In genomic region chr13:74861373-74861970, GRCm38 (mm10) we compare ENCODE assay signal across 9 mouse cellular contexts. TPM values are rescaled to one million over a fixed set of nuclear protein-coding genes. Genes with fewer than 3 reads are reported as not detected.
DNase-seq lines count a peak whose midpoint lies in the region; ATAC-seq and TF ChIP-seq lines count a peak whose summit lies in the region.
"Had no signal": no experiment of that assay in that cellular context is flagged by ENCODE, and none has a peak within 500 bp of the region (broad histone marks: within the 10 kb centered on the region; RNA-seq: fewer than 3 reads in every experiment).

No protein-coding gene starts in this region.

- DNase-seq in kidney, postnatal 0 days (ENCODE audit: low spot score) = peak; percentile 63
- DNase-seq in kidney, postnatal 25 days = no peak
- peak; percentile 29 for DNase-seq in adipocyte (ENCODE audit: low spot score)
- peak; percentile 65 for DNase-seq in midbrain, embryonic 14.5 days
- DNase-seq in urinary bladder, postnatal 10 days (ENCODE audit: low spot score) = no peak
- no peak for DNase-seq in testis, postnatal 10 days (ENCODE audit: low spot score)
- DNase-seq: adrenal gland, postnatal 14 days had no signal

- WGBS in kidney, postnatal 0 days = 10% methylated on average over 1 of the region's 1 CpGs
- 12% methylated on average over 1 of the region's 1 CpGs for WGBS in midbrain, embryonic 14.5 days

- no peak overlapping the region for H3K9ac ChIP-seq in kidney, postnatal 0 days (ENCODE audit: low read depth, low read length)
- H3K9ac ChIP-seq in midbrain, embryonic 14.5 days (replicated peaks; ENCODE audit: low read length) = no peak overlapping the region
- H3K9ac ChIP-seq: heart, embryonic 15.5 days had no signal

- H3K4me2 ChIP-seq in kidney, postnatal 0 days (ENCODE audit: low read length) = no peak overlapping the region
- no peak overlapping the region for H3K4me2 ChIP-seq in midbrain, embryonic 14.5 days (ENCODE audit: low read length)
- H3K4me2 ChIP-seq: heart, embryonic 15.5 days had no signal

- ATAC-seq in kidney, postnatal 0 days (replicated peaks; ENCODE audit: low FRiP score, low read depth) = no peak
- no peak for ATAC-seq in midbrain, embryonic 14.5 days (ENCODE audit: low FRiP score, low TSS enrichment)

- no peak overlapping the region for H3K27ac ChIP-seq in kidney, postnatal 0 days
- H3K27ac ChIP-seq in midbrain, embryonic 14.5 days (replicated peaks; ENCODE audit: low read depth, low read length) = no peak overlapping the region
- H3K27ac ChIP-seq: heart, embryonic 15.5 days had no signal

- no peaks in the 10 kb centered on the region for H3K9me3 ChIP-seq in kidney, postnatal 0 days (replicated peaks; ENCODE audit: low read length)
- peaks cover 4% of the 10 kb centered on the region; the same call in 1 of the 2 replicates for H3K9me3 ChIP-seq in E14TG2a.4 (ENCODE audit: low read length)
- H3K9me3 ChIP-seq in midbrain, embryonic 14.5 days (ENCODE audit: control insufficient read depth, low read length) = no peaks in the 10 kb centered on the region
- H3K9me3 ChIP-seq: heart, embryonic 15.5 days had no signal

- TF ChIP-seq CTCF in kidney, postnatal 0 days (IDR thresholded peaks at IDR 0.05; ENCODE audit: low read depth) = peak; percentile 65
- peak; percentile 45 for TF ChIP-seq CTCF in E14TG2a.4 (conservative IDR thresholded peaks at IDR 0.05; ENCODE audit: low read length)

- H3K4me3 ChIP-seq in kidney, postnatal 0 days (replicated peaks; ENCODE audit: low read depth, low read length) = no peak overlapping the region
- no peak overlapping the region for H3K4me3 ChIP-seq in E14TG2a.4 (replicated peaks; ENCODE audit: low read length)
- H3K4me3 ChIP-seq in midbrain, embryonic 14.5 days (replicated peaks; ENCODE audit: low read depth, low read length) = no peak overlapping the region
- H3K4me3 ChIP-seq: heart, embryonic 15.5 days had no signal

- H3K4me1 ChIP-seq in kidney, postnatal 0 days (replicated peaks; ENCODE audit: insufficient read depth, low read length) = no peaks in the 10 kb centered on the region
- H3K4me1 ChIP-seq in E14TG2a.4 (replicated peaks; ENCODE audit: low read depth, low read length) = no peaks in the 10 kb centered on the region
- no peaks in the 10 kb centered on the region for H3K4me1 ChIP-seq in midbrain, embryonic 14.5 days (ENCODE audit: control insufficient read depth, insufficient read depth, low read length)
- H3K4me1 ChIP-seq: heart, embryonic 15.5 days had no signal

- H3K27me3 ChIP-seq in kidney, postnatal 0 days (ENCODE audit: insufficient read depth, low read length) = no peaks in the 10 kb centered on the region
- no peaks in the 10 kb centered on the region for H3K27me3 ChIP-seq in E14TG2a.4 (ENCODE audit: insufficient read depth, low read length)
- no peaks in the 10 kb centered on the region for H3K27me3 ChIP-seq in midbrain, embryonic 14.5 days (ENCODE audit: control insufficient read depth, insufficient read depth, low read length)
- H3K27me3 ChIP-seq: heart, embryonic 15.5 days had no signal

- H3K36me3 ChIP-seq in kidney, postnatal 0 days (ENCODE audit: insufficient read depth, low read length) = no peaks in the 10 kb centered on the region
- H3K36me3 ChIP-seq in E14TG2a.4 (ENCODE audit: insufficient read depth, low read length) = no peaks in the 10 kb centered on the region
- no peaks in the 10 kb centered on the region for H3K36me3 ChIP-seq in midbrain, embryonic 14.5 days (ENCODE audit: control insufficient read depth, insufficient read depth, low read length)
- H3K36me3 ChIP-seq: heart, embryonic 15.5 days had no signal

RNA-seq across cellular contexts. Expression of gene Cast, which starts 52.9 kb away (rescaled TPM):
- 23.0 and 28.0 TPM in 2 replicates for polyA plus RNA-seq in kidney, postnatal 0 days (2015; fragmentation: Nextera tagmentation; extraction: Ambion mirVana)
- polyA plus RNA-seq in midbrain, embryonic 14.5 days (2014; fragmentation: Nextera tagmentation; extraction: Ambion mirVana) = 3.1 and 6.3 TPM in 2 replicates

Comparison
In these comparisons a context has a peak if more than half of its experiments do, and no peak if none do; other contexts are left out.
1. DNase-seq: peak in kidney, postnatal 0 days (single experiment), adipocyte (single experiment) and midbrain, embryonic 14.5 days (single experiment); none in kidney, postnatal 25 days (0 of 2), urinary bladder, postnatal 10 days (single experiment) and testis, postnatal 10 days (single experiment).